Mouse (Mus musculus): ENCODE measurements at regions not wholly inside any gene's neighbourhood (a gene's known extent, or its start where the extent isn't known, plus 50 kb on each side); places are given as distances from the start of the nearest gene placed in this dataset.

- ATAC-seq (replicated peaks; ENCODE audit: low FRiP score, poor library complexity, severe bottlenecking): no peak
These were observed 257.4 kb downstream of the Bcl11a start for GRCm38 (mm10) chr11:24335256-24335655.

GRCm38 (mm10) chr11:24338111-24338510 lies 260.3 kb downstream of the Bcl11a start:
- ATAC-seq (replicated peaks; ENCODE audit: low FRiP score, poor library complexity, severe bottlenecking): no peak

- no peak for ATAC-seq (replicated peaks; ENCODE audit: low FRiP score, poor library complexity, severe bottlenecking)
These were observed 261.2 kb downstream of the Bcl11a start for GRCm38 (mm10) chr11:24339061-24339460.

GRCm38 (mm10) chr11:24340677-24341076 lies 262.8 kb downstream of the Bcl11a start:
- no peak for ATAC-seq (replicated peaks; ENCODE audit: low FRiP score, poor library complexity, severe bottlenecking)

GRCm38 (mm10) chr11:24341650-24342049 lies 263.8 kb downstream of the Bcl11a start:
- no peak for ATAC-seq (replicated peaks; ENCODE audit: low FRiP score, poor library complexity, severe bottlenecking)

GRCm38 (mm10) chr11:24342176-24342575 lies 264.3 kb downstream of the Bcl11a start:
- no peak for ATAC-seq (replicated peaks; ENCODE audit: low FRiP score, poor library complexity, severe bottlenecking)

GRCm38 (mm10) chr11:24342732-24343131 lies 264.9 kb downstream of the Bcl11a start:
- no peak for ATAC-seq (replicated peaks; ENCODE audit: low FRiP score, poor library complexity, severe bottlenecking)

- no peak for ATAC-seq (replicated peaks; ENCODE audit: low FRiP score, poor library complexity, severe bottlenecking)
These were observed 269.4 kb downstream of the Bcl11a start for GRCm38 (mm10) chr11:24347225-24347624.

- ATAC-seq (replicated peaks; ENCODE audit: low FRiP score, poor library complexity, severe bottlenecking): no peak
These were observed 270.9 kb downstream of the Bcl11a start for GRCm38 (mm10) chr11:24348741-24349140.

GRCm38 (mm10) chr11:24349967-24350643 lies 272.2 kb downstream of the Bcl11a start:
- no peak for ATAC-seq (replicated peaks; ENCODE audit: low FRiP score, poor library complexity, severe bottlenecking)

- ATAC-seq (replicated peaks; ENCODE audit: low FRiP score, poor library complexity, severe bottlenecking): no peak
These were observed 273.0 kb downstream of the Bcl11a start for GRCm38 (mm10) chr11:24350839-24351238.

- no peak for ATAC-seq (replicated peaks; ENCODE audit: low FRiP score, poor library complexity, severe bottlenecking)
These were observed 274.2 kb downstream of the Bcl11a start for GRCm38 (mm10) chr11:24352071-24352470.

GRCm38 (mm10) chr11:24353056-24353455 lies 275.2 kb downstream of the Bcl11a start:
- no peak for ATAC-seq (replicated peaks; ENCODE audit: low FRiP score, poor library complexity, severe bottlenecking)

- no peak for ATAC-seq (replicated peaks; ENCODE audit: low FRiP score, poor library complexity, severe bottlenecking)
These were observed 279.5 kb downstream of the Bcl11a start for GRCm38 (mm10) chr11:24357388-24357787.

GRCm38 (mm10) chr11:24359086-24359485 lies 281.2 kb downstream of the Bcl11a start:
- no peak for ATAC-seq (replicated peaks; ENCODE audit: low FRiP score, poor library complexity, severe bottlenecking)

- no peak for ATAC-seq (replicated peaks; ENCODE audit: low FRiP score, poor library complexity, severe bottlenecking)
These were observed 284.3 kb downstream of the Bcl11a start for GRCm38 (mm10) chr11:24361998-24362687.

- ATAC-seq (replicated peaks; ENCODE audit: low FRiP score, poor library complexity, severe bottlenecking): no peak
These were observed 284.8 kb downstream of the Bcl11a start for GRCm38 (mm10) chr11:24362688-24363035.

GRCm38 (mm10) chr11:24363418-24364364 lies 285.8 kb downstream of the Bcl11a start:
- ATAC-seq (replicated peaks; ENCODE audit: low FRiP score, poor library complexity, severe bottlenecking): no peak

- no peak for ATAC-seq (replicated peaks; ENCODE audit: low FRiP score, poor library complexity, severe bottlenecking)
These were observed 292.5 kb downstream of the Bcl11a start for GRCm38 (mm10) chr11:24370198-24370860.
